Mouse (Mus musculus) liver, postnatal 0 days (tissue): Measurements from ENCODE around the gene Mab21l3.

ENCODE experiments used
- CTCF ChIP-seq: sonication (generic); IDR thresholded peaks from 2 replicates; pipeline ENCODE4 v1.5.1; 2016; ENCODE audit warnings: antibody characterized with exemption, low read depth
- EP300 ChIP-seq: IDR thresholded peaks from 2 replicates; pipeline ENCODE4 v1.6.1; 2016; ENCODE audit warnings: antibody characterized with exemption, low read depth, mild to moderate bottlenecking

GRCm38 (mm10) chr3:101799852-101800595, 48.7 kb downstream of the Mab21l3 start:
- TF ChIP-seq CTCF (no peak), EP300 (no peak)
